ENCODE assay signal across 8 mouse cellular contexts in the genomic region with DNA sequence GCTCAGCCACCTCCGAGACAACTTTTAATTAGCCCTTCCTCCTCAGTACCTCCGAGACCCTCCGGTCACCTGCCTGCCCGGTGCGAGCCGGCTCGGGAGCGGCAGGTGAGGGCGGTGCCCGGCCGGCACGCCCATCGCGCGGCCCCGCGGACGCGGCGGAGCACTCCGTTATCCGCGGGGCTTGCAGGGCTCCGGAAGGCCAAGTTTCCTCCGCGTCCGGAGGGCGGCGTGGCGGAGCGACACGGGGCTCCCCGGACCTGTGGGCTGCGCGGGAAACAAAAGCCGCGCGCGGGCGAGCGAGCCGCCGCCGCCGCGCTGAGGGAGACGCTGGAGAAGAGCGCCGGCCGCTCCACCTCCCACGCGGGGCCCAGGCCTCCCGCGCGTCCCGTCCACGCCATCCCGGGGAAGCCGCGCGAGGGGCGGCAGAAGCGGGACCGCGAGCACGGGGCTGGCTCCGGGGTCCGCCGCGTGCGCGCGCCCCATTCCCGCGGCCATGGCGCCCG. TPM values are rescaled to one million over a fixed set of nuclear protein-coding genes. Genes with fewer than 3 reads are reported as not detected.
DNase-seq lines count a peak whose midpoint lies in the region; ATAC-seq and TF ChIP-seq lines count a peak whose summit lies in the region.

No protein-coding gene starts in this region.

- no peak for TF ChIP-seq CTCF in bone marrow macrophage, adult 2 months (IDR thresholded peaks at IDR 0.05; ENCODE audit: low read depth, low read length)
- TF ChIP-seq CTCF in spleen, adult 2 months (IDR thresholded peaks at IDR 0.05; ENCODE audit: extremely low read depth, insufficient read depth, insufficient read length, insufficient replicate concordance), result no peak

- DNase-seq in cerebellum, adult 11-12 months, result peak; percentile 39
- no peak for DNase-seq in cerebellum, adult 9-10 months
- DNase-seq in midbrain, embryonic 10.5 days (ENCODE audit: low spot score), result peak; percentile 63
- DNase-seq in spleen, adult 2 months (ENCODE audit: low read depth in 1 of 2, low spot score in 2 of 2), result peak in 1 of 2 experiments; percentile 50

- TF ChIP-seq POLR2A in bone marrow macrophage, adult 2 months (IDR thresholded peaks at IDR 0.05; ENCODE audit: borderline replicate concordance, low read depth, low read length), result no peak
- TF ChIP-seq POLR2A in spleen, adult 2 months (IDR thresholded peaks at IDR 0.05; ENCODE audit: low read depth, low read length), result no peak

- peak overlapping the region; percentile 67 for H3K4me2 ChIP-seq in forebrain, embryonic 16.5 days (ENCODE audit: low read length)
- peak overlapping the region; percentile 78 for H3K4me2 ChIP-seq in hindbrain, embryonic 15.5 days
- H3K4me2 ChIP-seq in limb, embryonic 13.5 days (replicated peaks), result peak overlapping the region; percentile 69

- peak overlapping the region; percentile 18; the same call in 1 of the 2 replicates for H3K27ac ChIP-seq in bone marrow macrophage, adult 2 months (ENCODE audit: insufficient read depth, low read depth, low read length)
- peak overlapping the region; percentile 83 for H3K27ac ChIP-seq in forebrain, embryonic 16.5 days (ENCODE audit: low read length)
- H3K27ac ChIP-seq in hindbrain, embryonic 15.5 days (replicated peaks), result peak overlapping the region; percentile 85
- H3K27ac ChIP-seq in limb, embryonic 13.5 days, result peak overlapping the region; percentile 79; the same call in 1 of the 2 replicates
- peak overlapping the region; percentile 95 for H3K27ac ChIP-seq in midbrain, embryonic 10.5 days (replicated peaks)
- H3K27ac ChIP-seq in spleen, adult 2 months (ENCODE audit: insufficient read depth, low read length), result peak overlapping the region; percentile 84

- no peak; the same call in none of the 2 replicates for ATAC-seq in forebrain, embryonic 16.5 days
- peak; percentile 80 for ATAC-seq in hindbrain, embryonic 15.5 days (ENCODE audit: low FRiP score, low read depth)
- ATAC-seq in limb, embryonic 13.5 days (ENCODE audit: low FRiP score, low read depth), result no peak; the same call in 1 of the 2 replicates

- peak overlapping the region; percentile 88 for H3K4me3 ChIP-seq in bone marrow macrophage, adult 2 months (ENCODE audit: insufficient read depth, low read length)
- H3K4me3 ChIP-seq in forebrain, embryonic 16.5 days (replicated peaks; ENCODE audit: low read length), result peak overlapping the region; percentile 86
- peak overlapping the region; percentile 95 for H3K4me3 ChIP-seq in hindbrain, embryonic 15.5 days
- peak overlapping the region; percentile 86 for H3K4me3 ChIP-seq in limb, embryonic 13.5 days
- peak overlapping the region; percentile 91 for H3K4me3 ChIP-seq in midbrain, embryonic 10.5 days
- peak overlapping the region; percentile 83 for H3K4me3 ChIP-seq in spleen, adult 2 months (ENCODE audit: extremely low read depth, insufficient read depth, insufficient read length)

- no peaks in the 10 kb centered on the region for H3K36me3 ChIP-seq in forebrain, embryonic 16.5 days (ENCODE audit: control insufficient read depth, insufficient read depth)
- H3K36me3 ChIP-seq in hindbrain, embryonic 15.5 days, result no peaks in the 10 kb centered on the region
- H3K36me3 ChIP-seq in limb, embryonic 13.5 days, result no peaks in the 10 kb centered on the region
- peaks cover 9% of the 10 kb centered on the region; the same call in 1 of the 2 replicates for H3K36me3 ChIP-seq in midbrain, embryonic 10.5 days
- no peaks in the 10 kb centered on the region for H3K36me3 ChIP-seq in spleen, adult 2 months (ENCODE audit: control insufficient read depth, insufficient read depth, low read length)

- no peaks in the 10 kb centered on the region for H3K9me3 ChIP-seq in forebrain, embryonic 16.5 days (ENCODE audit: control insufficient read depth, low read length)
- H3K9me3 ChIP-seq in hindbrain, embryonic 15.5 days, result no peaks in the 10 kb centered on the region
- H3K9me3 ChIP-seq in limb, embryonic 13.5 days, result no peaks in the 10 kb centered on the region
- no peaks in the 10 kb centered on the region for H3K9me3 ChIP-seq in midbrain, embryonic 10.5 days (replicated peaks)

- H3K4me1 ChIP-seq in bone marrow macrophage, adult 2 months (ENCODE audit: control insufficient read depth, insufficient read depth, low read length), result no peaks in the 10 kb centered on the region
- H3K4me1 ChIP-seq in forebrain, embryonic 16.5 days (replicated peaks; ENCODE audit: control insufficient read depth, insufficient read depth, low read length), result peaks cover 7% of the 10 kb centered on the region; the same call in 1 of the 2 replicates
- H3K4me1 ChIP-seq in hindbrain, embryonic 15.5 days (replicated peaks), result peaks cover 20% of the 10 kb centered on the region
- H3K4me1 ChIP-seq in limb, embryonic 13.5 days, result peaks cover 13% of the 10 kb centered on the region
- peaks cover 21% of the 10 kb centered on the region for H3K4me1 ChIP-seq in midbrain, embryonic 10.5 days
- H3K4me1 ChIP-seq in spleen, adult 2 months (ENCODE audit: control insufficient read depth, insufficient read depth, insufficient read length), result peaks cover 8% of the 10 kb centered on the region; the same call in 1 of the 2 replicates

- H3K9ac ChIP-seq in forebrain, embryonic 16.5 days (replicated peaks; ENCODE audit: low read depth, low read length), result peak overlapping the region; percentile 82
- peak overlapping the region; percentile 78 for H3K9ac ChIP-seq in hindbrain, embryonic 15.5 days
- peak overlapping the region; percentile 84 for H3K9ac ChIP-seq in limb, embryonic 13.5 days

- WGBS in forebrain, embryonic 16.5 days, result under 1% methylated on average over 51 of the region's 77 CpGs
- WGBS in hindbrain, embryonic 15.5 days, result under 1% methylated on average over 34 of the region's 77 CpGs
- under 1% methylated on average over 73 of the region's 77 CpGs for WGBS in limb, embryonic 13.5 days
- WGBS in midbrain, embryonic 10.5 days, result under 1% methylated on average over 74 of the region's 77 CpGs
- WGBS in spleen, adult 2 months, result under 1% methylated on average over 62 of the region's 77 CpGs

- no peaks in the 10 kb centered on the region for H3K27me3 ChIP-seq in forebrain, embryonic 16.5 days (replicated peaks; ENCODE audit: control insufficient read depth, insufficient read depth, low read length)
- H3K27me3 ChIP-seq in hindbrain, embryonic 15.5 days, result no peaks in the 10 kb centered on the region
- H3K27me3 ChIP-seq in limb, embryonic 13.5 days, result no peaks in the 10 kb centered on the region
- no peaks in the 10 kb centered on the region for H3K27me3 ChIP-seq in midbrain, embryonic 10.5 days (ENCODE audit: low read depth, poor library complexity, severe bottlenecking)
- H3K27me3 ChIP-seq in spleen, adult 2 months (ENCODE audit: control insufficient read depth, insufficient read depth, low read length), result no peaks in the 10 kb centered on the region

RNA-seq across cellular contexts. Expression of gene Fkbp5, which starts 31.8 kb away (rescaled TPM):
- polyA plus RNA-seq in bone marrow macrophage, adult 2 months (2012; ENCODE audit: insufficient read depth, insufficient read length, missing spikeins), result 4.4 and 4.7 TPM in 2 replicates
- 39.3 and 41.7 TPM in 2 replicates for polyA plus RNA-seq in forebrain, embryonic 16.5 days (2015; fragmentation: Nextera tagmentation; extraction: Ambion mirVana)
- polyA plus RNA-seq in hindbrain, embryonic 15.5 days (2015; fragmentation: Nextera tagmentation; extraction: Ambion mirVana), result 31.5 and 32.5 TPM in 2 replicates
- 26.2 and 27.3 TPM in 2 replicates for polyA plus RNA-seq in limb, embryonic 13.5 days (2015; fragmentation: Nextera tagmentation; extraction: Ambion mirVana)
- polyA plus RNA-seq in midbrain, embryonic 10.5 days (2016; fragmentation: Nextera tagmentation; extraction: Ambion mirVana), result 28.9 and 31.9 TPM in 2 replicates
- 26.1 and 29.7 TPM in 2 replicates for polyA plus RNA-seq in spleen, adult 2 months (2012; rRNA removed)

RNA-seq across cellular contexts. Expression of gene Armc12, which starts 45.1 kb away (rescaled TPM):
- polyA plus RNA-seq in bone marrow macrophage, adult 2 months (2012; ENCODE audit: insufficient read depth, insufficient read length, missing spikeins), result not detected in 2 replicates
- not detected in 2 replicates for polyA plus RNA-seq in forebrain, embryonic 16.5 days (2015; fragmentation: Nextera tagmentation; extraction: Ambion mirVana)
- not detected in 2 replicates for polyA plus RNA-seq in hindbrain, embryonic 15.5 days (2015; fragmentation: Nextera tagmentation; extraction: Ambion mirVana)
- polyA plus RNA-seq in limb, embryonic 13.5 days (2015; fragmentation: Nextera tagmentation; extraction: Ambion mirVana), result not detected in 2 replicates
- polyA plus RNA-seq in midbrain, embryonic 10.5 days (2016; fragmentation: Nextera tagmentation; extraction: Ambion mirVana), result not detected in 2 replicates
- 0.25 and 0.32 TPM in 2 replicates for polyA plus RNA-seq in spleen, adult 2 months (2012; rRNA removed)

Comparison
In these comparisons a context has a peak if more than half of its experiments do, and no peak if none do; other contexts are left out.
1. H3K27ac ChIP-seq: peak in every context shown above with its lines; median percentile 95 in midbrain, embryonic 10.5 days; 85 in hindbrain, embryonic 15.5 days; 84 in spleen, adult 2 months; 83 in forebrain, embryonic 16.5 days; 79 in limb, embryonic 13.5 days; 18 in bone marrow macrophage, adult 2 months.